Comparison of ENCODE assay signal across 23 mouse cellular contexts in genomic region chr1:58268231-58268630, GRCm38 (mm10). TPM values are rescaled to one million over a fixed set of nuclear protein-coding genes. Genes with fewer than 3 reads are reported as not detected.
DNase-seq lines count a peak whose midpoint lies in the region; ATAC-seq and TF ChIP-seq lines count a peak whose summit lies in the region.
"Had no signal": no experiment of that assay in that cellular context is flagged by ENCODE, and none has a peak within 500 bp of the region (broad histone marks: within the 10 kb centered on the region; RNA-seq: fewer than 3 reads in every experiment).

No protein-coding gene starts in this region.

- H3K4me1 ChIP-seq in liver, embryonic 14.5 days (replicated peaks; ENCODE audit: control insufficient read depth in 2 of 2, insufficient read depth in 2 of 2, low read length in 1 of 2): no peaks in the 10 kb centered on the region
- H3K4me1 ChIP-seq: embryonic facial prominence, embryonic 13.5 days; forebrain, embryonic 13.5 days had no signal

- ATAC-seq in liver, embryonic 14.5 days (ENCODE audit: insufficient read depth): no peak
- peak; percentile 78 for ATAC-seq in megakaryocyte progenitor cell, adult 5-6 weeks (replicated peaks; ENCODE audit: poor library complexity)
- ATAC-seq: activated CD4-positive, CD25-positive, alpha-beta regulatory T cell, adult 4 months; forebrain, embryonic 13.5 days; Patski had no signal

- no peak overlapping the region for H3K4me2 ChIP-seq in liver, embryonic 14.5 days (ENCODE audit: low read depth)
- H3K4me2 ChIP-seq: embryonic facial prominence, embryonic 13.5 days; forebrain, embryonic 13.5 days; hindbrain, embryonic 14.5 days had no signal

- peak; percentile 1 for DNase-seq in heart, adult 11 months
- DNase-seq in heart, postnatal 10 days: no peak
- DNase-seq in liver, embryonic 14.5 days (ENCODE audit: low read depth in 3 of 3, low spot score in 3 of 3): no peak
- no peak for DNase-seq in liver
- DNase-seq in thymus, postnatal 36 days: no peak
- DNase-seq in urinary bladder, postnatal 10 days (ENCODE audit: low spot score): no peak
- DNase-seq: adrenal gland, postnatal 14 days; cerebellum, adult 11-12 months; cerebellum, adult 9-10 months; cerebellum, postnatal 25 days; heart, postnatal 14 days had no signal

- no peaks in the 10 kb centered on the region for H3K9me3 ChIP-seq in liver, embryonic 14.5 days (ENCODE audit: control insufficient read depth, low read length)
- H3K9me3 ChIP-seq: embryonic facial prominence, embryonic 13.5 days; forebrain, embryonic 13.5 days had no signal

- no peak overlapping the region for H3K27ac ChIP-seq in liver, embryonic 14.5 days
- H3K27ac ChIP-seq: embryonic facial prominence, embryonic 13.5 days; forebrain, embryonic 13.5 days; hindbrain, embryonic 14.5 days had no signal

- no peak overlapping the region for H3K9ac ChIP-seq in liver, embryonic 14.5 days (replicated peaks)
- H3K9ac ChIP-seq: embryonic facial prominence, embryonic 13.5 days; forebrain, embryonic 13.5 days; hindbrain, embryonic 14.5 days had no signal

- H3K36me3 ChIP-seq in liver, embryonic 14.5 days (replicated peaks; ENCODE audit: control insufficient read depth, insufficient read depth, low read depth): no peaks in the 10 kb centered on the region
- H3K36me3 ChIP-seq: embryonic facial prominence, embryonic 13.5 days had no signal

- H3K4me3 ChIP-seq in liver, embryonic 14.5 days (ENCODE audit: insufficient read depth in 1 of 2, low read depth in 2 of 2, low read length in 2 of 2): no peak overlapping the region
- H3K4me3 ChIP-seq: embryonic facial prominence, embryonic 13.5 days; forebrain, embryonic 13.5 days had no signal

- 0 out of 2 replicates have a peak, but pooled peaks have one; percentile 4 for TF ChIP-seq CTCF in liver, embryonic 14.5 days (IDR thresholded peaks at IDR 0.05; ENCODE audit: low read depth)

- intact Hi-C loops in heart, postnatal 10 days (cut with DNase I): no loop called here

- 60% methylated on average over 2 of the region's 2 CpGs for WGBS in liver, embryonic 14.5 days (ENCODE audit: insufficient replicate concordance)

- H3K27me3 ChIP-seq in liver, embryonic 14.5 days (ENCODE audit: control insufficient read depth, insufficient read depth, low read length): no peaks in the 10 kb centered on the region
- H3K27me3 ChIP-seq: embryonic facial prominence, embryonic 13.5 days; forebrain, embryonic 13.5 days had no signal

- TF ChIP-seq EP300 in liver, embryonic 14.5 days (IDR thresholded peaks at IDR 0.05; ENCODE audit: low read depth): no peak

RNA-seq across cellular contexts. Expression of gene Aox2, which starts 9.9 kb away (rescaled TPM):
- total RNA-seq in heart, postnatal 10 days (2021): under 1 TPM; 0.05 TPM
- 0.01 TPM in 1 of 2 replicates, not detected in the other for polyA plus RNA-seq in liver, embryonic 14.5 days (2012; rRNA removed)
- polyA plus RNA-seq in liver, embryonic 14.5 days (2014; fragmentation: Nextera tagmentation; extraction: Ambion mirVana): not detected in 2 replicates
- total RNA-seq in megakaryocyte progenitor cell, adult 5-6 weeks (2015): 0.05 TPM in 1 of 2 replicates, not detected in the other
- total RNA-seq in megakaryocyte progenitor cell, adult 5-6 weeks (2017): not detected in 2 replicates
- total RNA-seq: heart, adult 8-10 months; hematopoietic stem cell, adult 5-6 weeks had no signal
- polyA plus RNA-seq: C2C12; forebrain, embryonic 13.5 days; heart, embryonic 14.5 days had no signal

RNA-seq across cellular contexts. Expression of gene Aox4, which starts 58.0 kb away (rescaled TPM):
- total RNA-seq in heart, postnatal 10 days (2021): not detected
- 0.10 and 0.75 TPM in 2 replicates for polyA plus RNA-seq in liver, embryonic 14.5 days (2012; rRNA removed)
- 0.22 and 0.25 TPM in 2 replicates for polyA plus RNA-seq in liver, embryonic 14.5 days (2014; fragmentation: Nextera tagmentation; extraction: Ambion mirVana)
- not detected in 2 replicates for total RNA-seq in megakaryocyte progenitor cell, adult 5-6 weeks (2015)
- not detected in 2 replicates for total RNA-seq in megakaryocyte progenitor cell, adult 5-6 weeks (2017)
- total RNA-seq: adrenal gland, adult 18-20 months; gastrocnemius, adult 8-10 months; heart, adult 8-10 months; heart, postnatal 14 days had no signal
- polyA plus RNA-seq: activated CD4-positive, CD25-positive, alpha-beta regulatory T cell, adult 4 months; C2C12; Patski had no signal
